Mouse (Mus musculus) liver (tissue): ENCODE data around the gene Deaf1.

Experiments used
- DNase-seq: peaks from one replicate; pipeline ENCODE4 v3.0.0-alpha.2; 2020; ENCODE audit warnings: mixed read lengths

Deaf1 gene

GRCm38 (mm10) chr7:141339215-141339920 lies 11.9 kb upstream of the Deaf1 start:
- no peak for DNase-seq

GRCm38 (mm10) chr7:141338576-141339131 lies 11.2 kb upstream of the Deaf1 start, which contains the start of gene Eps8l2:
Gene Eps8l2, plus strand, starts transcription at chr7:141338880.
- DNase-seq = peak; percentile 70

- DNase-seq = no peak
These were observed 10.4 kb upstream of the Deaf1 start for GRCm38 (mm10) chr7:141337716-141338416.

- no peak for DNase-seq
These were observed 8.8 kb upstream of the Deaf1 start for GRCm38 (mm10) chr7:141336296-141336695.

- DNase-seq = no peak
These were observed 8.2 kb upstream of the Deaf1 start for GRCm38 (mm10) chr7:141335682-141336081.

GRCm38 (mm10) chr7:141335044-141335579 lies 7.6 kb upstream of the Deaf1 start:
- DNase-seq = no peak

- no peak for DNase-seq
These were observed 4.5 kb upstream of the Deaf1 start for GRCm38 (mm10) chr7:141331990-141332389.

- DNase-seq = no peak
These were observed 3.2 kb upstream of the Deaf1 start for GRCm38 (mm10) chr7:141330706-141331105.

GRCm38 (mm10) chr7:141328373-141328990 lies 992 bp upstream of the Deaf1 start:
- no peak for DNase-seq

GRCm38 (mm10) chr7:141326546-141327446 lies 694 bp downstream of the Deaf1 start:
- peak; percentile 61 for DNase-seq

GRCm38 (mm10) chr7:141324686-141325085 lies 2.8 kb downstream of the Deaf1 start:
- DNase-seq = no peak

- no peak for DNase-seq
These were observed 8.0 kb downstream of the Deaf1 start for GRCm38 (mm10) chr7:141319446-141319845.

- DNase-seq = no peak
These were observed 9.8 kb downstream of the Deaf1 start for GRCm38 (mm10) chr7:141317619-141318132.

GRCm38 (mm10) chr7:141315974-141316373 lies 11.5 kb downstream of the Deaf1 start:
- DNase-seq = peak; percentile 36

GRCm38 (mm10) chr7:141315076-141315475 lies 12.4 kb downstream of the Deaf1 start:
- DNase-seq = no peak

- DNase-seq = no peak
These were observed 13.1 kb downstream of the Deaf1 start for GRCm38 (mm10) chr7:141314416-141314815.

- no peak for DNase-seq
These were observed 23.0 kb downstream of the Deaf1 start for GRCm38 (mm10) chr7:141304537-141304936.

- no peak for DNase-seq
These were observed 24.7 kb downstream of the Deaf1 start for GRCm38 (mm10) chr7:141302702-141303268.

- DNase-seq = no peak
These were observed 26.1 kb downstream of the Deaf1 start for GRCm38 (mm10) chr7:141301386-141301785.

GRCm38 (mm10) chr7:141299175-141299574 lies 28.3 kb downstream of the Deaf1 start:
- DNase-seq = no peak

- no peak for DNase-seq
These were observed 29.4 kb downstream of the Deaf1 start for GRCm38 (mm10) chr7:141297926-141298650.
